12 mouse cellular contexts compared by ENCODE assay signal in genomic region chr2:169958736-169959573, GRCm38 (mm10).
DNase-seq lines count a peak whose midpoint lies in the region; ATAC-seq and TF ChIP-seq lines count a peak whose summit lies in the region.
"Had no signal": no experiment of that assay in that cellular context is flagged by ENCODE, and none has a peak within 500 bp of the region (broad histone marks: within the 10 kb centered on the region; RNA-seq: fewer than 3 reads in every experiment).

No protein-coding gene starts in this region.

- no peak overlapping the region for H3K9ac ChIP-seq in forebrain, embryonic 12.5 days
- no peak overlapping the region for H3K9ac ChIP-seq in lung, postnatal 0 days (replicated peaks; ENCODE audit: low read depth)
- H3K9ac ChIP-seq: embryonic facial prominence, embryonic 12.5 days had no signal

- peaks cover 28% of the 10 kb centered on the region for H3K4me1 ChIP-seq in forebrain, embryonic 12.5 days
- peaks cover 28% of the 10 kb centered on the region for H3K4me1 ChIP-seq in forebrain, embryonic 10.5 days
- H3K4me1 ChIP-seq in lung, postnatal 0 days (ENCODE audit: insufficient read depth, low read depth, low read length), result no peaks in the 10 kb centered on the region

- H3K4me2 ChIP-seq in forebrain, embryonic 12.5 days, result no peak overlapping the region
- no peak overlapping the region for H3K4me2 ChIP-seq in lung, postnatal 0 days (replicated peaks; ENCODE audit: low read depth, low read length)
- H3K4me2 ChIP-seq: embryonic facial prominence, embryonic 12.5 days had no signal

- TF ChIP-seq POLR2A in brain, embryonic 14.5 days (IDR thresholded peaks at IDR 0.05; ENCODE audit: borderline replicate concordance, extremely low read depth, insufficient read depth, insufficient read length, poor library complexity, severe bottlenecking), result no peak

- H3K27me3 ChIP-seq in forebrain, embryonic 12.5 days, result peaks cover 4% of the 10 kb centered on the region; the same call in 1 of the 2 replicates
- H3K27me3 ChIP-seq in forebrain, embryonic 10.5 days (ENCODE audit: poor library complexity, severe bottlenecking), result peaks cover 26% of the 10 kb centered on the region; the same call in 1 of the 2 replicates
- H3K27me3 ChIP-seq in lung, postnatal 0 days (replicated peaks; ENCODE audit: insufficient read depth, low read length), result no peaks in the 10 kb centered on the region

- no peak for TF ChIP-seq EP300 in lung, postnatal 0 days (IDR thresholded peaks at IDR 0.05)

- peak overlapping the region; percentile 16; the same call in 1 of the 2 replicates for H3K27ac ChIP-seq in forebrain, embryonic 12.5 days
- no peak overlapping the region for H3K27ac ChIP-seq in forebrain, embryonic 10.5 days
- no peak overlapping the region for H3K27ac ChIP-seq in lung, postnatal 0 days (ENCODE audit: low read length)
- H3K27ac ChIP-seq: embryonic facial prominence, embryonic 12.5 days had no signal

- no peaks in the 10 kb centered on the region for H3K9me3 ChIP-seq in forebrain, embryonic 12.5 days
- no peaks in the 10 kb centered on the region for H3K9me3 ChIP-seq in forebrain, embryonic 10.5 days
- H3K9me3 ChIP-seq in lung, postnatal 0 days (ENCODE audit: low read length), result no peaks in the 10 kb centered on the region
- H3K9me3 ChIP-seq: embryonic facial prominence, embryonic 12.5 days had no signal

- 35% methylated on average over 17 of the region's 17 CpGs for WGBS in forebrain, embryonic 12.5 days
- WGBS in forebrain, embryonic 10.5 days, result 38% methylated on average over 17 of the region's 17 CpGs
- WGBS in lung, postnatal 0 days, result 37% methylated on average over 17 of the region's 17 CpGs

- no peak for DNase-seq in forebrain, embryonic 10.5 days (ENCODE audit: extremely low spot score, low spot score)
- peak; percentile 36 for DNase-seq in lung, postnatal 0 days (ENCODE audit: low spot score)
- no peak for DNase-seq in lung, postnatal 36 days
- DNase-seq in brain, embryonic 14.5 days (ENCODE audit: low read depth), result peak; percentile 84
- peak; percentile 41 for DNase-seq in induced T-regulatory cell, adult 2 months (ENCODE audit: low read depth)
- no peak for DNase-seq in adrenal gland, adult 2 months
- DNase-seq in right cerebral cortex, adult 18-20 months, result no peak
- DNase-seq: adrenal gland, postnatal 14 days; B cell, adult 2 months; kidney, adult 8-10 months had no signal

- no peak; the same call in 1 of the 2 replicates for ATAC-seq in forebrain, embryonic 12.5 days (ENCODE audit: low FRiP score)
- ATAC-seq in lung, postnatal 0 days, result peak; percentile 47; the same call in 1 of the 2 replicates

- peak; percentile 44 for TF ChIP-seq CTCF in lung, postnatal 0 days (IDR thresholded peaks at IDR 0.05)
- peak; percentile 53; the same call in 1 of the 2 replicates for TF ChIP-seq CTCF in brain, embryonic 14.5 days (IDR thresholded peaks at IDR 0.05; ENCODE audit: borderline replicate concordance, extremely low read depth, insufficient read depth, insufficient read length)

- H3K4me3 ChIP-seq in forebrain, embryonic 12.5 days (replicated peaks), result no peak overlapping the region
- H3K4me3 ChIP-seq in forebrain, embryonic 10.5 days, result no peak overlapping the region
- H3K4me3 ChIP-seq in lung, postnatal 0 days (ENCODE audit: low read depth, low read length), result no peak overlapping the region
- H3K4me3 ChIP-seq: embryonic facial prominence, embryonic 12.5 days had no signal

- H3K36me3 ChIP-seq in forebrain, embryonic 12.5 days (replicated peaks), result no peaks in the 10 kb centered on the region
- H3K36me3 ChIP-seq in forebrain, embryonic 10.5 days (replicated peaks), result no peaks in the 10 kb centered on the region
- no peaks in the 10 kb centered on the region for H3K36me3 ChIP-seq in lung, postnatal 0 days (ENCODE audit: insufficient read depth, low read length)
- H3K36me3 ChIP-seq: embryonic facial prominence, embryonic 12.5 days had no signal

Comparison
In these comparisons a context has a peak if more than half of its experiments do, and no peak if none do; other contexts are left out.
1. DNase-seq: peak in lung, postnatal 0 days (single experiment), brain, embryonic 14.5 days (single experiment) and induced T-regulatory cell, adult 2 months (single experiment); none in forebrain, embryonic 10.5 days (single experiment), lung, postnatal 36 days (single experiment), adrenal gland, adult 2 months (single experiment) and right cerebral cortex, adult 18-20 months (single experiment).